Mouse (Mus musculus): ENCODE measurements around the gene Akt1. TPM values are rescaled to one million over a fixed set of nuclear protein-coding genes. Genes with fewer than 3 reads are reported as not detected.

Akt1 gene
- polyA plus RNA-seq, 1 experiment from 2014 or later, result 51.4 TPM

- 15% methylated on average over 18 of the region's 18 CpGs for WGBS
- Histone ChIP-seq H3K27ac (ENCODE audit: low read length) (peak overlapping the region; percentile 99), H3K4me2 (ENCODE audit: low read depth, low read length) (peak overlapping the region; percentile 81), H3K36me3 (ENCODE audit: control insufficient read depth, insufficient read depth) (no peaks in the 10 kb centered on the region), H3K4me1 (ENCODE audit: control insufficient read depth, insufficient read depth, low read length) (peaks cover 47% of the 10 kb centered on the region), H3K4me3 (ENCODE audit: low read length) (peak overlapping the region; percentile 98), H3K27me3 (ENCODE audit: control insufficient read depth, insufficient read depth, low read length) (peaks cover 10% of the 10 kb centered on the region), H3K9me3 (replicated peaks; ENCODE audit: control insufficient read depth, low read length) (no peaks in the 10 kb centered on the region), H3K9ac (ENCODE audit: low read length) (peak overlapping the region; percentile 100)
- ATAC-seq (replicated peaks; ENCODE audit: extremely low read depth, insufficient read depth, low FRiP score), result peak; percentile 30
These were observed 756 bp upstream of the Akt1 start for GRCm38 (mm10) chr12:112675245-112676035.

- Histone ChIP-seq H3K4me2 (ENCODE audit: low read depth, low read length) (peak overlapping the region; percentile 81), H3K4me3 (ENCODE audit: low read length) (peak overlapping the region; percentile 98), H3K27me3 (ENCODE audit: control insufficient read depth, insufficient read depth, low read length) (no peaks in the 10 kb centered on the region), H3K4me1 (ENCODE audit: control insufficient read depth, insufficient read depth, low read length) (peaks cover 58% of the 10 kb centered on the region), H3K9ac (ENCODE audit: low read length) (peak overlapping the region; percentile 100), H3K9me3 (replicated peaks; ENCODE audit: control insufficient read depth, low read length) (no peaks in the 10 kb centered on the region), H3K27ac (ENCODE audit: low read length) (peak overlapping the region; percentile 99), H3K36me3 (ENCODE audit: control insufficient read depth, insufficient read depth) (peaks cover 15% of the 10 kb centered on the region)
- WGBS, result 1% methylated on average over 35 of the region's 68 CpGs
- ATAC-seq (replicated peaks; ENCODE audit: extremely low read depth, insufficient read depth, low FRiP score), result peak; percentile 5; the same call in 1 of the 2 replicates
These were observed 1.1 kb downstream of the Akt1 start for GRCm38 (mm10) chr12:112673576-112674091.

- no peaks in the 10 kb centered on the region for H3K27me3 ChIP-seq (ENCODE audit: control insufficient read depth, insufficient read depth, low read length)
- WGBS, result under 1% methylated on average over 21 of the region's 21 CpGs
- peak overlapping the region; percentile 98 for H3K4me3 ChIP-seq (ENCODE audit: low read length)
- no peaks in the 10 kb centered on the region for H3K9me3 ChIP-seq (replicated peaks; ENCODE audit: control insufficient read depth, low read length)
- H3K36me3 ChIP-seq (ENCODE audit: control insufficient read depth, insufficient read depth), result peaks cover 22% of the 10 kb centered on the region
- peak overlapping the region; percentile 81 for H3K4me2 ChIP-seq (ENCODE audit: low read depth, low read length)
- H3K4me1 ChIP-seq (ENCODE audit: control insufficient read depth, insufficient read depth, low read length), result peaks cover 63% of the 10 kb centered on the region
- H3K9ac ChIP-seq (ENCODE audit: low read length), result peak overlapping the region; percentile 100
- H3K27ac ChIP-seq (ENCODE audit: low read length), result peak overlapping the region; percentile 99
- peak; percentile 34; the same call in 1 of the 2 replicates for ATAC-seq (replicated peaks; ENCODE audit: extremely low read depth, insufficient read depth, low FRiP score)
These were observed 1.7 kb downstream of the Akt1 start for GRCm38 (mm10) chr12:112672744-112673575.

GRCm38 (mm10) chr12:112671891-112672290 lies 2.8 kb downstream of the Akt1 start:
- peaks cover 70% of the 10 kb centered on the region for H3K4me1 ChIP-seq (ENCODE audit: control insufficient read depth, insufficient read depth, low read length)
- peak overlapping the region; percentile 100 for H3K9ac ChIP-seq (ENCODE audit: low read length)
- H3K27me3 ChIP-seq (ENCODE audit: control insufficient read depth, insufficient read depth, low read length), result no peaks in the 10 kb centered on the region
- H3K9me3 ChIP-seq (replicated peaks; ENCODE audit: control insufficient read depth, low read length), result no peaks in the 10 kb centered on the region
- peak overlapping the region; percentile 81 for H3K4me2 ChIP-seq (ENCODE audit: low read depth, low read length)
- peak overlapping the region; percentile 98 for H3K4me3 ChIP-seq (ENCODE audit: low read length)
- peaks cover 24% of the 10 kb centered on the region for H3K36me3 ChIP-seq (ENCODE audit: control insufficient read depth, insufficient read depth)
- H3K27ac ChIP-seq (ENCODE audit: low read length), result peak overlapping the region; percentile 99
- 58% methylated on average over 7 of the region's 7 CpGs for WGBS
- ATAC-seq (replicated peaks; ENCODE audit: extremely low read depth, insufficient read depth, low FRiP score), result no peak

GRCm38 (mm10) chr12:112670718-112671393 lies 3.8 kb downstream of the Akt1 start:
- Histone ChIP-seq H3K36me3 (ENCODE audit: control insufficient read depth, insufficient read depth) (peaks cover 25% of the 10 kb centered on the region), H3K27me3 (ENCODE audit: control insufficient read depth, insufficient read depth, low read length) (no peaks in the 10 kb centered on the region), H3K4me3 (ENCODE audit: low read length) (peak overlapping the region; percentile 98), H3K27ac (ENCODE audit: low read length) (peak overlapping the region; percentile 99), H3K4me2 (ENCODE audit: low read depth, low read length) (peak overlapping the region; percentile 81), H3K9me3 (replicated peaks; ENCODE audit: control insufficient read depth, low read length) (no peaks in the 10 kb centered on the region), H3K9ac (ENCODE audit: low read length) (peak overlapping the region; percentile 100), H3K4me1 (ENCODE audit: control insufficient read depth, insufficient read depth, low read length) (peaks cover 80% of the 10 kb centered on the region)
- 25% methylated on average over 9 of the region's 9 CpGs for WGBS
- ATAC-seq (replicated peaks; ENCODE audit: extremely low read depth, insufficient read depth, low FRiP score), result 0 out of 2 replicates have a peak, but pooled peaks have one; percentile 7

GRCm38 (mm10) chr12:112667619-112668297 lies 6.9 kb downstream of the Akt1 start:
- H3K27ac ChIP-seq (ENCODE audit: low read length), result peak overlapping the region; percentile 52
- no peak for ATAC-seq (replicated peaks; ENCODE audit: extremely low read depth, insufficient read depth, low FRiP score)
- no peak overlapping the region for H3K4me3 ChIP-seq (ENCODE audit: low read length)
- peak overlapping the region; percentile 32; the same call in 1 of the 2 replicates for H3K9ac ChIP-seq (ENCODE audit: low read length)
- H3K4me2 ChIP-seq (ENCODE audit: low read depth, low read length), result no peak overlapping the region
- peaks cover 97% of the 10 kb centered on the region for H3K4me1 ChIP-seq (ENCODE audit: control insufficient read depth, insufficient read depth, low read length)
- H3K9me3 ChIP-seq (replicated peaks; ENCODE audit: control insufficient read depth, low read length), result no peaks in the 10 kb centered on the region
- 54% methylated on average over 10 of the region's 10 CpGs for WGBS
- H3K27me3 ChIP-seq (ENCODE audit: control insufficient read depth, insufficient read depth, low read length), result no peaks in the 10 kb centered on the region
- H3K36me3 ChIP-seq (ENCODE audit: control insufficient read depth, insufficient read depth), result peaks cover 26% of the 10 kb centered on the region

GRCm38 (mm10) chr12:112665881-112666544 lies 8.7 kb downstream of the Akt1 start:
- Histone ChIP-seq H3K4me2 (ENCODE audit: low read depth, low read length) (peak overlapping the region; percentile 34), H3K9ac (ENCODE audit: low read length) (peak overlapping the region; percentile 59), H3K36me3 (ENCODE audit: control insufficient read depth, insufficient read depth) (peaks cover 30% of the 10 kb centered on the region), H3K9me3 (replicated peaks; ENCODE audit: control insufficient read depth, low read length) (no peaks in the 10 kb centered on the region), H3K4me3 (ENCODE audit: low read length) (no peak overlapping the region), H3K4me1 (ENCODE audit: control insufficient read depth, insufficient read depth, low read length) (peaks cover 97% of the 10 kb centered on the region), H3K27ac (ENCODE audit: low read length) (peak overlapping the region; percentile 82), H3K27me3 (ENCODE audit: control insufficient read depth, insufficient read depth, low read length) (no peaks in the 10 kb centered on the region)
- 69% methylated on average over 9 of the region's 9 CpGs for WGBS
- no peak for ATAC-seq (replicated peaks; ENCODE audit: extremely low read depth, insufficient read depth, low FRiP score)

- H3K27ac ChIP-seq (ENCODE audit: low read length), result peak overlapping the region; percentile 82
- H3K4me2 ChIP-seq (ENCODE audit: low read depth, low read length), result peak overlapping the region; percentile 34
- peak overlapping the region; percentile 59 for H3K9ac ChIP-seq (ENCODE audit: low read length)
- H3K27me3 ChIP-seq (ENCODE audit: control insufficient read depth, insufficient read depth, low read length), result no peaks in the 10 kb centered on the region
- 0 out of 2 replicates have a peak, but pooled peaks have one; percentile 2 for ATAC-seq (replicated peaks; ENCODE audit: extremely low read depth, insufficient read depth, low FRiP score)
- peaks cover 30% of the 10 kb centered on the region for H3K36me3 ChIP-seq (ENCODE audit: control insufficient read depth, insufficient read depth)
- H3K4me1 ChIP-seq (ENCODE audit: control insufficient read depth, insufficient read depth, low read length), result peaks cover 95% of the 10 kb centered on the region
- H3K4me3 ChIP-seq (ENCODE audit: low read length), result no peak overlapping the region
- 19% methylated on average over 18 of the region's 18 CpGs for WGBS
- H3K9me3 ChIP-seq (replicated peaks; ENCODE audit: control insufficient read depth, low read length), result no peaks in the 10 kb centered on the region
These were observed 9.2 kb downstream of the Akt1 start for GRCm38 (mm10) chr12:112665445-112665844.
